Mouse (Mus musculus): ENCODE measurements around the gene Zfp626.
"Not testable (repeated sequence)": the region's sequence is repeated elsewhere in the genome, so short reads cannot be mapped to it uniquely, and the experiment has no call there.

Gene Zfp626
- long read RNA-seq, experiment 1, partial matches to known transcripts: 0 of 1 reads
- long read RNA-seq, experiment 1, other reads (novel, unspliced or antisense): 1 of 1 reads
- long read RNA-seq, experiment 2, partial matches to known transcripts: 0 of 1 reads
- long read RNA-seq, experiment 2, other reads (novel, unspliced or antisense): 1 of 1 reads

- intact Hi-C loops (cut with DNase I): not testable (repeated sequence)
Measured at GRCm38 (mm10) chr7:27806896-27807295, at the start of gene Zfp626. Gene Zfp626, plus strand, starts transcription at chr7:27807196.

- intact Hi-C loops (cut with DNase I): no loop called here
Measured at GRCm38 (mm10) chr7:27765176-27765886, 41.7 kb upstream of the Zfp626 start.

- intact Hi-C loops (cut with DNase I): no loop called here
Measured at GRCm38 (mm10) chr7:27789306-27789705, 17.7 kb upstream of the Zfp626 start.

- intact Hi-C loops (cut with DNase I): not testable (repeated sequence)
Measured at GRCm38 (mm10) chr7:27793865-27794264, 13.1 kb upstream of the Zfp626 start.

- intact Hi-C loops (cut with DNase I): no loop called here
Measured at GRCm38 (mm10) chr7:27794566-27794965, 12.4 kb upstream of the Zfp626 start.

GRCm38 (mm10) chr7:27797906-27798811 lies 8.8 kb upstream of the Zfp626 start:
- intact Hi-C loops (cut with DNase I): no loop called here

GRCm38 (mm10) chr7:27801137-27801536 lies 5.9 kb upstream of the Zfp626 start:
- intact Hi-C loops (cut with DNase I): loop anchor here (5.0 kb wide), 1 partner anchor 69 kb away; the partner anchor contains the start of gene Zfp60

GRCm38 (mm10) chr7:27802986-27803385 lies 4.0 kb upstream of the Zfp626 start:
- intact Hi-C loops (cut with DNase I): loop anchor here (5.0 kb wide), 1 partner anchor 71 kb away; the partner anchor contains the start of gene Zfp60

- intact Hi-C loops (cut with DNase I): loop anchor here (5.0 kb wide), 1 partner anchor 72 kb away; the partner anchor contains the start of gene Zfp60
Measured at GRCm38 (mm10) chr7:27804297-27805030, 2.5 kb upstream of the Zfp626 start.

GRCm38 (mm10) chr7:27807305-27807704 lies 309 bp downstream of the Zfp626 start:
- intact Hi-C loops (cut with DNase I): not testable (repeated sequence)

GRCm38 (mm10) chr7:27818526-27819110 lies 11.6 kb downstream of the Zfp626 start:
- intact Hi-C loops (cut with DNase I): no loop called here

- intact Hi-C loops (cut with DNase I): no loop called here
Measured at GRCm38 (mm10) chr7:27822611-27823010, 15.6 kb downstream of the Zfp626 start.

- intact Hi-C loops (cut with DNase I): no loop called here
Measured at GRCm38 (mm10) chr7:27834131-27834530, 27.1 kb downstream of the Zfp626 start.

- intact Hi-C loops (cut with DNase I): no loop called here
Measured at GRCm38 (mm10) chr7:27837896-27838295, 30.9 kb downstream of the Zfp626 start.

- intact Hi-C loops (cut with DNase I): no loop called here
Measured at GRCm38 (mm10) chr7:27838323-27839249, 31.6 kb downstream of the Zfp626 start, which contains the start of gene Zfp59. Gene Zfp59, plus strand, starts transcription at chr7:27838607.

- intact Hi-C loops (cut with DNase I): no loop called here
Measured at GRCm38 (mm10) chr7:27839596-27839995, 32.6 kb downstream of the Zfp626 start.

- intact Hi-C loops (cut with DNase I): no loop called here
Measured at GRCm38 (mm10) chr7:27840104-27840503, 33.1 kb downstream of the Zfp626 start.

GRCm38 (mm10) chr7:27857227-27857626 lies 50.2 kb downstream of the Zfp626 start, which contains the start of gene Zfp607a:
Gene Zfp607a, plus strand, starts transcription at chr7:27857527.
- intact Hi-C loops (cut with DNase I): no loop called here
